Mouse (Mus musculus): ENCODE data around the gene Rps19. TPM values are rescaled to one million over a fixed set of nuclear protein-coding genes. Genes with fewer than 3 reads are reported as not detected.

The Rps19 gene
- polyA plus RNA-seq, 1 experiment from 2014 or later = 1,428 TPM

DNA sequence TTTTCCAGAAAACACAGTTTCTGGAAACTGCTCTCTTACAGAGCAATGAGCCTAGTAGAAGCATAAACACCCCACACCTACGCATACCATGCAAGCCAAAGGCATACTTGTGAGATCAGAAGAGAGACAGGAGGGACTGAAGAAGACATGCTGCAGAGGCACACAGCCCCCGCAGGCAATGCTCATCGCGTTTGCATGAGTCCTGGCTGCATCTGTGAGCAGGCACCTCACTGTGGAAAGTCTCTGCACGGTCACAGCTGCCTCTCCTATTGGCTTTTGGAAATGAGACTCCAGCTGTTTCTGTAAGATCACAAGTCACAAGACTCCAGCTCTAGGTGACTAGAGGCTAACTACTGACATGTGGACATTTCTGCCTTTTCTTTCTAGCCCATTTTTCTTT, 34.0 kb upstream of the Rps19 start:
- no peaks in the 10 kb centered on the region for H3K27me3 ChIP-seq (ENCODE audit: control insufficient read depth, insufficient read depth, low read length)
- no peaks in the 10 kb centered on the region for H3K36me3 ChIP-seq (ENCODE audit: control insufficient read depth, insufficient read depth, low read length)
- H3K27ac ChIP-seq (replicated peaks; ENCODE audit: low read depth, low read length) = no peak overlapping the region
- ATAC-seq (ENCODE audit: low FRiP score, low TSS enrichment) (no peak), DNase-seq (peak; percentile 24)
- 25% methylated on average over 5 of the region's 5 CpGs for WGBS
- no peak overlapping the region for H3K9ac ChIP-seq (replicated peaks; ENCODE audit: low read length)
- H3K9me3 ChIP-seq (ENCODE audit: control insufficient read depth, low read length) = no peaks in the 10 kb centered on the region
- H3K4me1 ChIP-seq (ENCODE audit: control insufficient read depth, insufficient read depth, low read length) = no peaks in the 10 kb centered on the region
- no peak overlapping the region for H3K4me3 ChIP-seq (replicated peaks; ENCODE audit: low read depth, low read length)
- no peak overlapping the region for H3K4me2 ChIP-seq (ENCODE audit: low read length)

DNA sequence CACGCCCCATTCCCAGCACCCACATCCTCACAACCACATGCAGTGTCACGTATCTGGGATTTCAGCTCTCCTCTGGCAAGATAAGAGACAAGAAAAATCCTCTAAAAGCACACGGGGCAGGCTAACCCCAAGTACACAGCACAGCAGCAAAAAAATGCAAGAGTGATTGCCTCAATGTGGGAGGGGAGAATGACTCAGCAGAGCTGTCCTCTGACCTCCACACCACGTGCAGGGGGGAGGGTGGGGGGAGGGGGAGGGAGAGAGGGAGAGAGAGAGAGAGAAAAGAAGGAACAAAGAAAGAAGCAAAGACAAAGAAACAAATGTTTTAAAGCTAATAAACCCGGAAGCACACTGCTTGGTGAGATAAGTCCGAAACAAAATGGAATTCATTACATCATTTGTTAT, 33.3 kb upstream of the Rps19 start:
- no peaks in the 10 kb centered on the region for H3K4me1 ChIP-seq (ENCODE audit: control insufficient read depth, insufficient read depth, low read length)
- ATAC-seq (ENCODE audit: low FRiP score, low TSS enrichment) = no peak

DNA sequence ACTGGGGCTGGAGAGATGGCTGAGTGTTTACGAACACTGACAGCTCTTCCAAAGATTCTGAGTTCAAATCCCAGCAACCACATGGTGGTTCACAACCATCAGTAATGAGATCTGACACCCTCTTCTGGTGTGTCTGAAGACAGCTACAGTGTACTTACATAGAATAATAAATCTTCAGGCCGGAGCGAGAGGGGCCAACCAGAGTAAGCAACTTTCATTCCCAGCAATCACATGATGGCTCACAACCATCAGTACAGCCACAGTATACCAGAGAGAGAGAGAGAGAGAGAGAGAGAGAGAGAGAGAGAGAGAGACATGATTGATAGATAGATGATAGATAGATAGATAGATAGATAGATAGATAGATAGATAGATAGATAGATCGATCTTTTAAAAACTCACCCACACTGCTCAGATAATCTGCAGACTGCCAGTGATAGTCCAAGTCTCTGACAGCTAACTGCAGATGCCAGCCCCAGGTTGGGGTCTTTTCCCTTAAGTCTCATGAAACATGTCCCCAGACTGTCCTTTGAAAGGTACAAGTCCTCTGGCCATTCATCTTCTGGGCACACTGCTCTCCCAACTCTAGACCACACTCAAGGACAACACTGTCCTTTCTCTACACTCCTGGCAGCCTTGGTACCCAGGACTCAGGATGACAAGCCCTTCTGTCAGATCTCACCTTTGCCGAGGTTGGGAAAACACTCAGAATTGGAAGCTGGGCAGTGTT, 32.4 kb upstream of the Rps19 start:
- Histone ChIP-seq H3K4me2 (ENCODE audit: low read length) (no peak overlapping the region), H3K9me3 (ENCODE audit: control insufficient read depth, low read length) (no peaks in the 10 kb centered on the region), H3K27ac (replicated peaks; ENCODE audit: low read depth, low read length) (no peak overlapping the region), H3K27me3 (ENCODE audit: control insufficient read depth, insufficient read depth, low read length) (no peaks in the 10 kb centered on the region), H3K9ac (replicated peaks; ENCODE audit: low read length) (no peak overlapping the region), H3K4me1 (ENCODE audit: control insufficient read depth, insufficient read depth, low read length) (no peaks in the 10 kb centered on the region), H3K36me3 (ENCODE audit: control insufficient read depth, insufficient read depth, low read length) (no peaks in the 10 kb centered on the region), H3K4me3 (replicated peaks; ENCODE audit: low read depth, low read length) (no peak overlapping the region)
- ATAC-seq (ENCODE audit: low FRiP score, low TSS enrichment) (no peak), DNase-seq (no peak)
- 91% methylated on average over 5 of the region's 5 CpGs for WGBS

More for the DNA sequence above, 33.3 kb upstream of the Rps19 start:
- no peaks in the 10 kb centered on the region for H3K27me3 ChIP-seq (ENCODE audit: control insufficient read depth, insufficient read depth, low read length)
- H3K4me3 ChIP-seq (replicated peaks; ENCODE audit: low read depth, low read length) = no peak overlapping the region
- H3K9ac ChIP-seq (replicated peaks; ENCODE audit: low read length) = no peak overlapping the region
- no peaks in the 10 kb centered on the region for H3K9me3 ChIP-seq (ENCODE audit: control insufficient read depth, low read length)
- H3K36me3 ChIP-seq (ENCODE audit: control insufficient read depth, insufficient read depth, low read length) = no peaks in the 10 kb centered on the region
- whole genome bisulfite sequencing = 41% methylated on average over 6 of the region's 6 CpGs
- H3K4me2 ChIP-seq (ENCODE audit: low read length) = no peak overlapping the region
- H3K27ac ChIP-seq (replicated peaks; ENCODE audit: low read depth, low read length) = no peak overlapping the region
- DNase-seq = no peak

DNA sequence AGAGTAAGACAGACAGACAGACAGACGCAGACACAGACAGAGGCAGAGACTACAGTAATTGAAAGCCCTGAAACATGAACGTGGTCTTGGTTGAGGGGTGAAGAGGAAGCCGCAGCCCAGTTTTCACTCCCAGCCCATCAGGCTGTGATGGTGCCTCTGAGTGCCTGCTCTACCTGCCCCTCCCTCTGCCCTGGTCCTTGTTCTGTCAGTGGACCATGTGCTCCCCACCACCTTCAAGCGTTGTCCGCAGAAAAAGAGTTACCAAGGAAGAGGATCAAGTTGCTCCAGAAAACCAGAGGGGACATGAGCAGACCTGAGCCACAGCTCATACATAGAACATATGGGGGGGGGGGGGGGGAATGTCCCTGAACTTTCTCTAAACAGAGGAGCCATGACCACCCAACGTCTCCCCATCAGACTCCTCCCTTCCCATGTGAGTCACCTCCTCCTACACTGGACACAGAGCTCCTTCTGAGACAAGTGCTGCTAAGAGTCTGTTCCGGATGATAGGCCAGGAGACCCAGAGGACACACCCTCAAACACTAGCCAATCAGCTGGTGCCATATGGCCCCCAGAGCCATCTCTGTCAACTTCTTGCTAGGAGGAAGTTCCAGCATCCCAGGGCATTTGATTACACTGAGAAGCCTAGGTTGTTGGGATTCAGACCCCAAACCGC, 31.5 kb upstream of the Rps19 start:
- Histone ChIP-seq H3K36me3 (ENCODE audit: control insufficient read depth, insufficient read depth, low read length) (no peaks in the 10 kb centered on the region), H3K27ac (replicated peaks; ENCODE audit: low read depth, low read length) (no peak overlapping the region), H3K4me3 (replicated peaks; ENCODE audit: low read depth, low read length) (no peak overlapping the region), H3K4me1 (ENCODE audit: control insufficient read depth, insufficient read depth, low read length) (no peaks in the 10 kb centered on the region), H3K27me3 (ENCODE audit: control insufficient read depth, insufficient read depth, low read length) (no peaks in the 10 kb centered on the region), H3K4me2 (ENCODE audit: low read length) (no peak overlapping the region), H3K9ac (replicated peaks; ENCODE audit: low read length) (no peak overlapping the region), H3K9me3 (ENCODE audit: control insufficient read depth, low read length) (no peaks in the 10 kb centered on the region)
- 79% methylated on average over 8 of the region's 8 CpGs for WGBS
- DNase-seq = no peak
- no peak for ATAC-seq (ENCODE audit: low FRiP score, low TSS enrichment)

DNA sequence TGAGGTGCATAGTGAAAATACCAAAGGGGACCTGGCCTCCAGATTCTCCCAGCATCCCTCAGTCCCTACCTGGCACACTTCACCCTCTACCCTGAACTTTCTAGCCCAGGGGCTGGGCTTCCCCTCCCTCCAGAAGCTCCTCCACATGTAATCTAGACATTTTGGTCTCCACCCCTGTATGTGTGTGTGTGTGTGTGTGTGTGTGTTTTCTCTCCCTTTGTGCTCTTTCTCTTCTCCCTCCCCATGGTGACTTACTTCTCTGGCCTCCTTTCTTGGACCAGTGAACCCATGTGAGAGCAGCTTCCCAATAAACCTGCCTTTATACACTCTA, 31.0 kb upstream of the Rps19 start:
- H3K9ac ChIP-seq (replicated peaks; ENCODE audit: low read length) = no peak overlapping the region
- ATAC-seq (ENCODE audit: low FRiP score, low TSS enrichment) = no peak

DNA sequence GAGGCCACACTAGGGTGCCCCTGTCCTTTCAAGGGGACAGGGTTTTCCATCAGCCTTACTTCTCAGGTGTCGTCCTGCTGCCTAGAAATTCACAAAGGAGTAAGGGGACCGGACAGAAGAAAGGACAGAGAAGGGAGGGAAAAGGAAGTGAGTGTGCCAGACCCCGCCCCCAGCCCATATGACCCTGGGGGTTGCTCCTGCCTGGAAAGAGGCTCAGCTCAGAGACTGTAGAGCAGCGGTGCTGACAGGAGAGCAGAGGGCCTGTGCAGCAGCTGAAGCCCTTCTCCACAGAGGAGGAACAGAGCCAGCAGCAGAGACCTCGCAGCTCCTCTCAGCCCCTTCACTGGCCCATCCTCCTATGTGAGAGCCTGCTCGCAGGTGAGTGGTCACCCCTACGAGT, 30.5 kb upstream of the Rps19 start:
- Histone ChIP-seq H3K9ac (replicated peaks; ENCODE audit: low read length) (no peak overlapping the region), H3K36me3 (ENCODE audit: control insufficient read depth, insufficient read depth, low read length) (no peaks in the 10 kb centered on the region), H3K27ac (replicated peaks; ENCODE audit: low read depth, low read length) (no peak overlapping the region), H3K4me3 (replicated peaks; ENCODE audit: low read depth, low read length) (no peak overlapping the region), H3K4me1 (ENCODE audit: control insufficient read depth, insufficient read depth, low read length) (no peaks in the 10 kb centered on the region), H3K9me3 (ENCODE audit: control insufficient read depth, low read length) (no peaks in the 10 kb centered on the region), H3K27me3 (ENCODE audit: control insufficient read depth, insufficient read depth, low read length) (no peaks in the 10 kb centered on the region), H3K4me2 (ENCODE audit: low read length) (no peak overlapping the region)
- DNase-seq (no peak), ATAC-seq (ENCODE audit: low FRiP score, low TSS enrichment) (no peak)
- 45% methylated on average over 7 of the region's 7 CpGs for WGBS

More for the DNA sequence above, 31.0 kb upstream of the Rps19 start:
- no peak overlapping the region for H3K27ac ChIP-seq (replicated peaks; ENCODE audit: low read depth, low read length)
- H3K4me1 ChIP-seq (ENCODE audit: control insufficient read depth, insufficient read depth, low read length) = no peaks in the 10 kb centered on the region
- no peak for DNase-seq
- H3K27me3 ChIP-seq (ENCODE audit: control insufficient read depth, insufficient read depth, low read length) = no peaks in the 10 kb centered on the region
- no peak overlapping the region for H3K4me3 ChIP-seq (replicated peaks; ENCODE audit: low read depth, low read length)
- no peak overlapping the region for H3K4me2 ChIP-seq (ENCODE audit: low read length)
- H3K36me3 ChIP-seq (ENCODE audit: control insufficient read depth, insufficient read depth, low read length) = no peaks in the 10 kb centered on the region
- no peaks in the 10 kb centered on the region for H3K9me3 ChIP-seq (ENCODE audit: control insufficient read depth, low read length)

DNA sequence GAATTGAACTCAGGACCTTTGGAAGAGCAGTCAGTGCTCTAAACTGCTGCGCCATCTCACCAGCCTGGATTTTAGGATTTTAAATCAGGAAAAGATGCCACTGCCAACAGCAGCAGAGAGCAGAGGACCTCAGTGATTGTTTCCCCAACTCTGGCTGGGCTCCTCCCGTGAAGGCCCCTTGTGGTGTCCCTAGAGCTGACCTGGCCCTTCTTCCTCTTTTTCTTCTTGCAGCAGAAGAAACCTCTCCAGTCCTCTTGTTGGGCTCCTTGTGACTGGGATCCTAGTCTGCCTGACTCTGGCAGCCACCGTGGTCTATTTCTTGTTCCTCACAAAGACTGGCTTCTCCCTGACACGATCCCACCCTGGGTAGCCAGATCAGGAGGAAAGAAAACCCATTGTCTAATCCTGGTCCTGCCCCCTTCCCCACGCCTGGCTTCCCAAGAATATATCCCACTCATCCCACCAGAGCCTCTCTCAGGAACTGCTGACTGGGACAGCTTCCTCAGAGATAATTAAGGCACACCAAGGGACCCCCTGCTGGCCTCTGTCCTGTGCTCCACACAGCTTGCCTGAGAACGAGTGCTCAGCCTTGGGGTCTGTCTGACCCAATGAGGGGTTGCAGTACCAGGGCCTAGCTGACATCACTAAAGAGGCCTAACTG, 27.6 kb upstream of the Rps19 start:
- WGBS = 26% methylated on average over 6 of the region's 6 CpGs
- Histone ChIP-seq H3K27ac (replicated peaks; ENCODE audit: low read depth, low read length) (no peak overlapping the region), H3K27me3 (ENCODE audit: control insufficient read depth, insufficient read depth, low read length) (no peaks in the 10 kb centered on the region), H3K36me3 (ENCODE audit: control insufficient read depth, insufficient read depth, low read length) (no peaks in the 10 kb centered on the region), H3K9me3 (ENCODE audit: control insufficient read depth, low read length) (no peaks in the 10 kb centered on the region), H3K4me2 (ENCODE audit: low read length) (no peak overlapping the region), H3K4me3 (replicated peaks; ENCODE audit: low read depth, low read length) (no peak overlapping the region), H3K9ac (replicated peaks; ENCODE audit: low read length) (no peak overlapping the region), H3K4me1 (ENCODE audit: control insufficient read depth, insufficient read depth, low read length) (no peaks in the 10 kb centered on the region)
- no peak for DNase-seq
- no peak for ATAC-seq (ENCODE audit: low FRiP score, low TSS enrichment)

DNA sequence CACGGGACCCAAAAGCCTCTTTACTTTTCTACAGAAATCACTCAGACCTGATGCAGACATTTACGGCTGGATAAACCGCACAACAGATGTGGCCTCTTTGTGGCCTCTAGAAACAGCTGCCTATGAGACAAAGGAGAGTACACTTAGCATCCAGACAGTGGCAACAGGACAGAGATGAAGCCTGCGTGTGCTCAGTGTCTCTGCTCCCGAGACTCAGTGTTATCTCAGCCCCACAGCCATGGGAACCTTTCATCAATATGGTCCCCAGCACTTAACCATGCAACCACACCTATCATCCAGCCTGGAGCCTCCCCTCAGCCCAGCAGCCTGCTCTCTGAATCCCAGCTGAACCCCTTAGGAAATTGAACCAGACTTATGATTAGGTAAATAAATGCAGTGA, 24.9 kb upstream of the Rps19 start:
- no peak overlapping the region for H3K4me2 ChIP-seq (ENCODE audit: low read length)
- 69% methylated on average over 5 of the region's 5 CpGs for WGBS
- H3K27ac ChIP-seq (replicated peaks; ENCODE audit: low read depth, low read length) = no peak overlapping the region
- H3K9ac ChIP-seq (replicated peaks; ENCODE audit: low read length) = no peak overlapping the region
- ATAC-seq (ENCODE audit: low FRiP score, low TSS enrichment) (no peak), DNase-seq (no peak)
- no peaks in the 10 kb centered on the region for H3K36me3 ChIP-seq (ENCODE audit: control insufficient read depth, insufficient read depth, low read length)
- H3K27me3 ChIP-seq (ENCODE audit: control insufficient read depth, insufficient read depth, low read length) = no peaks in the 10 kb centered on the region
- H3K4me1 ChIP-seq (ENCODE audit: control insufficient read depth, insufficient read depth, low read length) = no peaks in the 10 kb centered on the region
- no peak overlapping the region for H3K4me3 ChIP-seq (replicated peaks; ENCODE audit: low read depth, low read length)
- H3K9me3 ChIP-seq (ENCODE audit: control insufficient read depth, low read length) = no peaks in the 10 kb centered on the region

DNA sequence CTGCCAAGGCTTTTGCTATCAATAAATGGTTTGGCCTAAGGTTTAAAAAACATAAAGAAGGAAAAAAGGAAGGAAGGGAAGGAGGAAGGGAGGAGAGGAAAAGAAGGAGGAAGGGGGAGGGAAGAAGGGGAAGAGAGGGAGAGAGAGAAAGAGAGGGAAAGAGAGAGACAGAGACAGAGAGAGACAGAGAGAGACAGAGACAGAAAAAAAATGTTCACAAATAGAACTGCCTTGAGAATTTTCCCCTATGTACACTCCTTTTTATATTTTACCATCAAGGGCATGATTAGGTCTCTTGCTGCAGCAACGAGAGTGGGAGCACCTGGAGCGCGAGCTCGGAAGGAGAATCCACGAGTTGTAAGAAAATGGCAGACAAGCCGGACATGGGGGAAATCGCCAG, 22.3 kb upstream of the Rps19 start, which contains the start of gene Gm9844:
Gm9844 (plus strand) TSS at position 301 of the 400 bp plus-strand sequence.
- 91% methylated on average over 7 of the region's 7 CpGs for WGBS

More for the DNA sequence above, 22.3 kb upstream of the Rps19 start, which contains the start of gene Gm9844:
- Histone ChIP-seq H3K36me3 (ENCODE audit: control insufficient read depth, insufficient read depth, low read length) (no peaks in the 10 kb centered on the region), H3K4me1 (ENCODE audit: control insufficient read depth, insufficient read depth, low read length) (no peaks in the 10 kb centered on the region), H3K4me3 (replicated peaks; ENCODE audit: low read depth, low read length) (no peak within 1 kb of the TSS), H3K27ac (replicated peaks; ENCODE audit: low read depth, low read length) (no peak within 1 kb of the TSS), H3K9me3 (ENCODE audit: control insufficient read depth, low read length) (no peaks in the 10 kb centered on the region), H3K9ac (replicated peaks; ENCODE audit: low read length) (no peak within 1 kb of the TSS), H3K27me3 (ENCODE audit: control insufficient read depth, insufficient read depth, low read length) (no peaks in the 10 kb centered on the region), H3K4me2 (ENCODE audit: low read length) (no peak within 1 kb of the TSS)
- ATAC-seq (ENCODE audit: low FRiP score, low TSS enrichment) (no peak), DNase-seq (no peak)

All from midbrain, embryonic 14.5 days (tissue).